Mouse (Mus musculus): Measurements from ENCODE around the gene Lss. TPM values are rescaled to one million over a fixed set of nuclear protein-coding genes. Genes with fewer than 3 reads are reported as not detected.
A peak's percentile ranks its signal among the peaks of the same experiment; 100 is the strongest.

Gene Lss
- 10 to 100 TPM; 48.1 to 48.7 TPM for total RNA-seq (2021)

DNA sequence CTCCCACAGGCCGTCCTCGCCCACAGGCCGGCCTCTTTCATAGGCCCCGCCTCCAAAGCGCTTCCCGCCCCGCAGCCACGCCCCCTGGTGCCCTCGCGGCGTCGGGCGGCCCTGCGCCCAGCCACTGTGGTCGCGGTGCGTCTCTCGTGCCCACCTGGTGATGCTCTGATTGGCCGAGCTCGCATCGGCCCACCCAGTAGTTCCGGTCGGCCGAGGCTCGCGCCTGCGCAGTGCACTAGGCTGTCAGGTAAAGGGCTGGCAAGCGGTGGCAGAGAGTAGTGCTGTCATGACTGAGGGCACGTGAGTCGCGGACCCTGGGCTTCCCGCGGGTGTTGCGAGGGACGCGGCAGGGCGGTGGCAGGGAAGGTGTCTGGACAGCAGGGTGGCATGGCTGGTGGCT, at the start of gene Lss:
Lss (plus strand) TSS at position 214 of the 400 bp plus-strand sequence.
- peak; percentile 89 for DNase-seq (ENCODE audit: extremely low spot score in 1 of 2, low spot score in 1 of 2)

DNA sequence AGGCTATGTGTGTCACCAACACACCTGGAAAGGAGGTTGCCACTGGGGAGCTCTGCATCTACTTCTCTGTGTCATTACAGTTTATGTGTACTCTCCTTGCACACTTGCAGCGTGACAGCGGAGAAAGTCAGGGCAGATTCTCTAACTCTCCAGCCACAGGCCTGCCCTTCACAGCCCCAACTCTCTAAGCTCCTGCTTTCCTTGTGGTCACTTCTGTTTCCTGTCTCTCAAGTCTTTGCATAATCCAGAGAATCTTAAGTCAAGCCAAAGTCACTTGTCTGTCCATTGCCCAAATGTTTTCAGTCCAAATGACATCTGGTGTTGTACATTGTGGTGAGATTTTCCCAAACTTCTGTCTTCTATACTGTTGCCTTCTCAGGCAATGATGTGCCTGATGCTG, 45.1 kb upstream of the Lss start:
- DNase-seq (ENCODE audit: extremely low spot score in 1 of 2, low spot score in 1 of 2) = no peak

DNA sequence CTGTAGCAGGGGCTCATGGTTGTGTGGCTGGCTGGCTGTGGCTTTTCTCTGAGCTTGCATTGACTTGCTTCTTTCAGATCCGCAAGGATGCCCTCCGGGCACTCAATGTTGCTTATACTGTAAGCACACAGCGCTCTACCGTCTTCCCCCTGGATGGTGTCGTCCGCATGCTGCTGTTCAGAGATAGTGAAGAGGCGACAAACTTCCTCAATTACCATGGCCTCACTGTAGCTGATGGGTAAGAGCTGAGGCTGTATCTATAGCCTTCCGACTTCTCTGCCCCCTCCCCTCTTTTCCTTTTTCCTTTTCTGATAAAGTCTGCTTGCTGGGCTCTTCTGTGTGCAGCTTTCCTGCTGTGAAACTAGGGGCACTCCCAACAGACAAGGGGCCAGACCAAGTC, 43.1 kb upstream of the Lss start:
- DNase-seq (ENCODE audit: extremely low spot score in 1 of 2, low spot score in 1 of 2) = no peak

DNA sequence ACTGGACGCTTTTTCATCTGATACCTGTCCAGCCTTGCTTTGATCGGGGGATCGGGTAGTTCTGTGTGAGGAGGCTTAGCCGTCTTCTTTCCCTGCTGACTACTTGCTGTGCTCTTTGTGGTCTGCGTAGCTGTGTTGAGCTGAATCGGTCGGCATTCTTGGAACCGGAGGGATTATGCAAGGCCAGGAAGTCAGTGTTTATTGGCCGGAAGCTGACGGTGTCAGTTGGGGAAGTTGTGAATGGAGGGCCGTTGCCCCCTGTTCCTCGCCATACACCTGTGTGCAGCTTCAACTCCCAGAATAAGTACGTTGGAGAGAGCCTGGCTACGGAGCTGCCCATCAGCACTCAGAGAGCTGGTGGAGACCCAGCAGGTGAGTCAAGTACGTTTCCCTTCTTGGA, 42.2 kb upstream of the Lss start:
- no peak for DNase-seq (ENCODE audit: extremely low spot score in 1 of 2, low spot score in 1 of 2)

DNA sequence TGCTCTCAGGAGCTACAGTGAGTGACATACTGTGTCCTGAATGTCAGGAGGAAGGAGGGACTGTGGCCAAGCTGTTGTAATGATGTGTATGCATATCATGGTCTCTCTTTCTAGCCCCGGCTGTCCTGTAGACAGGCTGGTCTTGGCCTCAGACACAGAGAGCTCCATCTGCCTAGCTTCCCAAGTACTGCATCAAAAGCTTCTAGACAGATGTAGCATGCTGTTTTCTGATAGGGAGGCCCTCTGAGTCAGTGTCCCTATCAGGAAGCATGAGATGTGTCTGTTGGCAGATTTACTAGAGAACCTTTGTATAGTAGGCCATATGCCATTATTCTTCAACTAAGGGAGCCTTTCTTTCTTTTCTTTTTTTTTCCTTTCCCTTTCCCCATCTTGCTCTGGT, 37.9 kb upstream of the Lss start:
- no peak for DNase-seq (ENCODE audit: extremely low spot score in 1 of 2, low spot score in 1 of 2)

DNA sequence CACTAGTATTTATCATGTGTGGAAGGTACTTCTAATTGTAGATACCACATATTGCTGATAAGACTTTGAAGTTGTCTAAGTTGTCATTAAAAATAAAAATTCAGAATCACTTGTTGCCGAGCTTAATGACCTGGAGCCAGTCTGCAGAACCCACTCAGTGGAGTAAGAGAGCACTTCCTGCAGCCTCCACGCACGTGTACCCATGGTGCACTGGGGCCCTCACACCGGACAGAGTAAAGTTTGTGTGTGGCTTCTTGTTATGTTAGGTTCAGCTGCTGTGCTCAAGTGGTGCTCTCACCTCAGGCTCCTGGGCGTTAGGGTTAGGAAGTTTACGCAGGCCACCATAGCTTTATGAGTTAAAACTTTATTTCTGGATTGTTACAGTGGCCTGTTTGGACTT, 35.9 kb upstream of the Lss start:
- DNase-seq (ENCODE audit: extremely low spot score in 1 of 2, low spot score in 1 of 2) = no peak

DNA sequence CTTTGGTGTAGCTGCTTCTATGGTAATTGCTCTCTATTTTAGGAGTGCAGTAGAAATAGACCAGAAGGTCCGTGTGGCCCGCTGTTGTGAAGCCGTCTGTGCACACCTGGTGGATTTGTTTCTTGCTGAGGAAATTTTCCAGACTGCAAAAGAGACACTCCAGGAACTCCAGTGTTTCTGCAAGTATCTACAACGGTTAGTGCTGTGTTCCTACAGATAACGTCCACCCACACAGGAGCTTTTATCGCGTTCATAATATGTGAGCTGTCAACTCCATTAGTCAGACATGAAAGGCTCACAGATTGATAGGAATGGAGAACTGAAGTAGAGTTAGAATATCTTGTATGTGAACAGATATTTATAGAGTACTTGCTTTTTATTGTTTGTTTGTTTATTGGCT, 35.0 kb upstream of the Lss start:
- DNase-seq (ENCODE audit: extremely low spot score in 1 of 2, low spot score in 1 of 2) = no peak

DNA sequence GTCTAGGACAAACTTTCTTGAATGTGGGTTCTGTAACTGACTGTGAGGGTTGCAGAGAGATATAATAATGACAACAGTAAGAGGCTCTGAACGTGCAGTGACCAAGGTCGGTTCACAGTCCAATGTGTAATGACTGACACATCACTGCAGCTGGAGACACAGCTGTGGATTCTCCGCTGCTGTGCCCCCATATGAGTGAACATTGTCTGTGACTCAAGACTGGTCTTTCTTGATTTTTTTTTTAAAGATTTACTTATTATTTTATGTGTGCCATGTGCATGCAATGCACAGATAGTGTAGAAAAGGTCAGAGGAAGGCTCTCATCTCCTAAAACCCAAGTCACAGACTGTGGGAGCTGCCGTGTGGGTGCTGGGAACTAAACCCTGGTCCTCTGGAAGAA, 33.9 kb upstream of the Lss start:
- no peak for DNase-seq (ENCODE audit: extremely low spot score in 1 of 2, low spot score in 1 of 2)

DNA sequence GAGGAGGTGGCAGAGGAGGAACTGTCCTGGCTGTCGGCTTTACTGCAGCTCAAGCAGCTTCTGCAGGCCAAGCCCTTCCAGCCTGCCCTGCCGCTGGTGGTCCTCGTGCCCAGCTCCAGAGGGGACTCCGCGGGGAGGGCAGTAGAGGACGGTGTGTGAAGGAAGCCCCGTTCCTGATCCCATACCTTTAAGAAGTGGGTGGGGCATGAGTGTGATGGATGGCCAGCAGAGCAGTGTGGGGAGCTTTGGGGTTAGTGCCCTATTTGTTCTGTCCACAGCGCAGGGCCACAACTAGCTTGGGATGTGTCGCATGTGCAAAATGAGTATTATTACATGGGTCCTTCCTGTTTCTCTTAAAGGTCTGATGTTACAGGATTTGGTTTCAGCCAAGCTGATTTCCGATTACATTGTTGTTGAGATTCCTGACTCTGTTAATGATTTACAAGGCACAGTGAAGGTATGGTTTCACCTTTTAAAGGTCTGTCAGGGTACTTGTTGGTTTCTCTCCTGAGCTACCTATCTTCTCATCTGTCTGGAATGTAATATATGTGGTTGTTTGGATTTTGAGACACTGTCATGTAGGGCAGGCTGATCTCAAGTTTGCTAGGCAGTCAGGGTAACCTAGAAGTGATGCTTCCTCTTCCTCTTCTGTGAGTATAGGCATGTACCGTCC, 27.0 kb upstream of the Lss start:
- no peak for DNase-seq (ENCODE audit: extremely low spot score in 1 of 2, low spot score in 1 of 2)

DNA sequence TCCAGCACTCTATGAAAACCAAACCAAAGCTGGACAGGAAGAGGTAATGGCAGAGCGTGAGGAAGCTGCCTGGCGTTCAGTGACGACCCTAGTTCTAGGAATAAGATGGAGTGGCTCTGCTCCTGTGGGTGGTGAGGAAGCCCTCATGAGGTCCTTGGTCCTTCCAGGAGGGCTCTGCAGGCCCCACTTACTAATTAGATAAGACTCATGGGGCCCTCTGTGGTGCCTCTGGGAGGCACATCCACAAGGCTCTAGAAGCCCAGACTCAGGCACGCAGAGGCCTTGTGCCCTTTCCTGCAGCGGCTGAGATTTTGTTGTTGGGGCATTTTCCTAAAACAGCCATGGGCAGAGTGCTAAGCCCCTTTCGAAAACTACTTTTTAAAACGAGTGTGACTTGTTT, 25.5 kb upstream of the Lss start:
- DNase-seq (ENCODE audit: extremely low spot score in 1 of 2, low spot score in 1 of 2) = no peak

DNA sequence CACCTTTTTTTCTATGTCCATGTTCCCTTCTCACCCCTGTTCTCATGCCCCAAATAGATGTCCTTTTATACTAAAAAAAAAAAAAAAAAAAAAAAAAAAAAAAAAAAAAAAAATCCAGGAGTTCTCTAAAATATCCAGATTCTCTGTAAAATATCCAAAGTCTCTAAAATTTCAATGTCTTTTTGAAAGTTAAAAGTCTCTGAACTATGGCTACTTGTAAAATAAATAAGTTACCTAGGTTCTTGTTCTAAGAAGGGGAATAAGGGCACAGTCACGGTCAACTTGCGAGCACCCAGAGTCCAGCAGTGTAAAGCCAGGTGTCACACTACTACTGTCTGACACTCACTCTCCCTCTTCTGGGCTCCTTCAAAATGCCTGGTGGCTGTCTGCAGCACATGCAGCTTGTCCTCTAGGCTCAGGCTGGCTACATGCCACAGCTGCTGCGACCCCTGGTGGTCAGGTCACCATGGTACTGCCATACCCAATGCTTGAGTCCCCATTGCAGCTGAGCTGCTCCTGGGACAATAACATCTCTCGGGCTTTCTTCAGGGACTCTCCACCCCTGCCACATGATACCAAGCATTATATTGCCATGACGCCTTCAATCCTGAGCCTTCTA, 18.3 kb upstream of the Lss start:
- DNase-seq (ENCODE audit: extremely low spot score in 1 of 2, low spot score in 1 of 2) = peak; percentile 29 to 65

DNA sequence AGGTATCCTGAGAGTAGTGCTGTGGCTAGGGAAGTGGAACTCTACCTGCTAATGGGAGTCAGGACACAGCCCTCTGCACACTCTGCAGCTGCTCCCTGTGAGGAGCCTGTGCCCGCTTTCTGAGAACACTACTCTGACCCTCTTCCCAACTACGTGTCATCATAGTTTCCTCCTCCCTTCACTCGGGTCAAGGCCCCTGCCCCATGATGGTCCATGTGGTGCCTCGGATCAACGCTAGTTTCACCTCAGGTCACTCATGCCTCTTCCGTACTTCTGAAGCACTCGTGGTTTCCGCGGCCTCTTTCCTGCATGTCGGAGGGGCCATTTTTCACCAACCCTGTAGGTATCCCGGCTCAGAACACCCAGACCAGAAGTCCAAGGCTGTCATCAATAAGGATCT, 466 bp upstream of the Lss start:
- no peak for DNase-seq (ENCODE audit: extremely low spot score in 1 of 2, low spot score in 1 of 2)

DNA sequence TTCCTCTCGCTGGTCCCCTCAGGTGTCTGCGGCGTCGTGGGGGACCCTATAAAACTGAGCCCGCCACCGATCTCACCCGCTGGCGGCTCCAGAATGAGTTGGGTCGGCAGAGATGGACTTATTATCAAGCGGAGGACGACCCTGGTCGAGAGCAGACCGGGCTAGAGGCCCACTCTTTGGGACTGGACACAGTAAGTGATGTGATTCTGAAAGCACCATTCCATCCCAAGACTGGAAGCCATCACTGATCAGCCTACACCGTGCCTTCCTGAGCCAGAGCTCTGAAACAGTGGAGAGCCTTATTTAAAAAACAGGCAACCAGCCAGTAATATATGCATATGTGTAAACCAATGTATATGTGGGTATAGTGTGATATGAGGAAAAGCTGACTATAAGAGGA, 440 bp downstream of the Lss start:
- DNase-seq (ENCODE audit: extremely low spot score in 1 of 2, low spot score in 1 of 2) = no peak

DNA sequence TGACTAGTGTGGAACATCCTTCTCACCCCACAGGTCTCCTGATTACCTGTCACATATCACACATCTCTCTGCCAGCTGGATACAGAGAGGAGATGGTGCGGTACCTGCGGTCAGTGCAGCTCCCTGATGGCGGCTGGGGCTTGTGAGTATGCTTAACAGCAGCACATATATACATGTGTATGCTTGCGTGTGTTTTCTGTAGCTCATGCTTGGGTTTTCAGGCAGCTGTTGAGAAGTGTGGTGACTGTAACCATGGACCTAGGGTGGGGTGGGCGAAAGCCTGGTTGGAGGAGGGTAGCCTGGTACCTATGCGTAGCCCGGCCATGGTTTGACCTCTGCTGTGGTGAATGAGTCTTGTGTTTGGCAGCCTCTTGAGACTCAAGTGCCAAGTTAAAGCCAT, 4.1 kb downstream of the Lss start:
- DNase-seq (ENCODE audit: extremely low spot score in 1 of 2, low spot score in 1 of 2) = no peak

DNA sequence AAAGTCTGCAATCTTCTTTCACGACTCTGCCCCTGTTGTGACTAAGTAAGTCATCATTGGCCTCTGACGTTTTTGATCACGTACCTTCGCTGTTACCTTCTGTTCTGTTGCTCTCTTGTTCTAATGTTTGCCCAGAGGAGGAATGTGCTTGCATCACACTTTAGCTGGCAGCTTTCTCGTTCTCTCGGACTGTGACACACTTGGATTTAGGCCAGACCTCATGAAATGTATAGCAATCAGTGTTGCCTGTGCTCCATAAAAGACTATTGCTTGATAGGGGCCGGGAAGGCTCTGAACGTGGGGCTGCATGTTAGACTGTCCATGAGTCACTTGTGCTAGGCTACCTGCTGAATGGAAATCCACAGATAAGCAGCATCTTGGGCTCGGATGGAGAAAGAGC, 6.2 kb downstream of the Lss start:
- no peak for DNase-seq (ENCODE audit: extremely low spot score in 1 of 2, low spot score in 1 of 2)

DNA sequence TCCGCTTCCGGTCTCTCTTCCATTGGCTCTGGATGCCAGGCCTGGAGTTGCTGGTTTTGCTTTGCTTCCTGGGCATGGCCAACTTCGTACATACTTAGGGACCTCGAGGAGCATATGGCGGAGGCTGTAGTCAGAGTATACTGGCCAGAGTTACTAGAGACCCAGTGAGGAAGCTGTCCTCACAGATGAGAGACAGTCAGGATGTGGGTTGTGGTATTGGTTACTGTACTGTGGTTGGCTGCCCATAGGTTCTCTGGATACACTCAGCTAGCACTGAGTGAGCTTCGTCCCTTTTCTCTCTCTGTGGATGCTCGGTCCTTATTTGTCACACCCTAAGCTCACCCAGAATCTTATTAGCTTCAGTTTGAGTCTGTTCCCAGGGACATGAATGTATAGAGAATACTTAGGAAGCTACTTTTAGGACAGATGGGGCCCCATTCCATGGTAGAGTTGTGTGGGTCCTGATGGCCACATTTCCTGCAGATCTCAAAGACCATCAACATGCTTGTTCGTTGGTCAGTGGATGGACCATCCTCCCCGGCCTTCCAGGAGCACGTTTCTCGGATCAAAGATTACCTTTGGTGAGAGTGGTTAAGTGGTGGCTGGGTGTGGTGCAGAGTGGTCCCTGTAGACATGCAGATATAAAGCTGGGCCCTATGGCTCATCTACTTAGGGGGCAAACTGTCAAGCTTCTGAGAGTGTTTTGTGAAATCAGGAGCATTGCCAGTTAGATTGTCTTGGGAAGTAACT, 10.1 kb downstream of the Lss start:
- no peak for DNase-seq (ENCODE audit: extremely low spot score in 1 of 2, low spot score in 1 of 2)

DNA sequence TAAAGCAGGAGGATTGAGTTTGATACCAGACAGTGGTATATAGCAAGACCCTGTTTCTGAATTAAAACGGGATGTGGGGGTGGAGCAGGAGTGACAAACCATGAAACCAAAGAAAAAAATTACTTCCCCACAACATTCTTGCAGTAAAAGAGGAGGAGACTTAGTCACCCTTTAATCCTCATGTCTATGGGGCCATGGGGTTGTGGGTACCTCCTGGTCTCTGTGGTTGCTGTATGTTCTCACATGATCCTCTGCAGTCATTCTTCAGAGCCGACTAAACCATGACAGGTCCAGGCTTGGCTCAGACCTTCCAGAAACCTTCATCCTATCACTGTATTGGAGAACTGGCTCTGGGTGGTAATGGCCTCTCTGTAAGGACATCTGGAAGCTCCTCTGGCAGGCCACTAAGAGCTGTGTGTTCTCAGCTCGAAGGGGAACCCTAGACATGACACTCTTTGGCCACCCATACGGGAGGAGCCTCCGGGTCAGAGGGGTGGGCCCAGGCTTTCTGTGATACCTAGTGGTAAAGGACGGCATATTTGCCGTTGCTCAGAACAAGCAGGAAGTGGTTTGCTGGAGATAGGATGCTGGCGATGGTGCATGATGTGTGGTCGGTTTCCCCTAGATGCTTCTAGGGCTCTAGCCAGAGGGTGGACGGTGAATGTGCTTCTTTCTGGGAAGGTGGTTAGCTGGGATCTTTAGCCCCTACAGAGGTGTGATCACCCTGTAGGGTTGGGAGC, 11.4 kb downstream of the Lss start:
- DNase-seq (ENCODE audit: extremely low spot score in 1 of 2, low spot score in 1 of 2) = no peak

DNA sequence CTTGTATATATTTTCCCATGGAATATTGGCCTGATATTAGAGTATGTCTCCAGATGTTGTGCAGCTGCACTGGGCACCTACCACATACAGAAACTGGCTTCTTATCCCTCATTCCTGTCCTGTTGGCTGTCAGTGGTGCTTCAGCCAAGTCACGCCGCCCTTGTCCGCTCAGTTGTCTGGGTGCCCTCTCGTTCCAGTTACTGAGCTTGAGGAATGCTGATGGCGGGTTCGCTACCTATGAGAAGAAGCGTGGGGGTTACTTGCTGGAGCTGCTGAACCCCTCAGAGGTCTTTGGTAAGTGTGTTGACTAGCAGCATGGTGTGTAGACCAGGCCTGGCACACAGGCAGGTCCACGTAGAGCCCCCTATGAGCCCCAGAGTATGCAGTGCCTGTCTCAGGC, 15.2 kb downstream of the Lss start:
- no peak for DNase-seq (ENCODE audit: extremely low spot score in 1 of 2, low spot score in 1 of 2)

DNA sequence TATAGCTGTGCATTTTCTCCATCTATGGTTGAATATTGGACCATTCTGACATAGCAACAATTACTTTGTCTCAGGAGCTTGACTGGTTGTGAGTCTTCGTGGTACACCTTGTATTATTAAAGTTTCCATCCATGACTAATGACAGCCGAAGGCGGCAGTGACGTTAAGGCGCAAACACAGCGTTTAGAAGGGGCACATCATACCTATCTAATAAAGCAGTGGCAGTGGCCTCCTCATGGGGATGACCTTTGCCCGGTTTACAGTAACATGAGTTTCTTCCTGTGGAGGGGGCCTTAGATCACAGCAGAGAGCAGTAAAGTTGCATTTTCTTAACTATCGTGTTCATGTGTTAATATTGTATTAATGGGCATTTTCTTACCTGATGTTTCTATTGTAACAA, 16.8 kb downstream of the Lss start:
- DNase-seq (ENCODE audit: extremely low spot score in 1 of 2, low spot score in 1 of 2) = no peak

DNA sequence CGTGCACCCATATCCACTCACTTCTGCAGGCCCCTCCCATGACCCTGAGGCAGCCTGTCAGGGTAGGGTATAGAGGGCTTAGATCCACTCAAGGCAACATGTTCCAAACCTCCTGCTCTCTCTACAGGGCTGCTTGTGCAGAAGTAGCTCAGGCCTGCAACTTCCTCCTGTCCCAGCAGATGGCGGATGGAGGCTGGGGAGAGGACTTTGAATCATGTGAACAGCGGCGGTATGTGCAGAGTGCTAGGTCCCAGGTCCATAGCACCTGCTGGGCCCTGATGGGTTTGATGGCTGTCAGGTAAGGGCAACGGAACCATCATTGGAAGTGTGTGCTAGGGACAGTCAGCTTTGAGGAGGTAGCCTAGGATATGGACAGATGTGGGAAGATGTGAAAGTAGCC, 19.1 kb downstream of the Lss start:
- no peak for DNase-seq (ENCODE audit: extremely low spot score in 1 of 2, low spot score in 1 of 2)

DNA sequence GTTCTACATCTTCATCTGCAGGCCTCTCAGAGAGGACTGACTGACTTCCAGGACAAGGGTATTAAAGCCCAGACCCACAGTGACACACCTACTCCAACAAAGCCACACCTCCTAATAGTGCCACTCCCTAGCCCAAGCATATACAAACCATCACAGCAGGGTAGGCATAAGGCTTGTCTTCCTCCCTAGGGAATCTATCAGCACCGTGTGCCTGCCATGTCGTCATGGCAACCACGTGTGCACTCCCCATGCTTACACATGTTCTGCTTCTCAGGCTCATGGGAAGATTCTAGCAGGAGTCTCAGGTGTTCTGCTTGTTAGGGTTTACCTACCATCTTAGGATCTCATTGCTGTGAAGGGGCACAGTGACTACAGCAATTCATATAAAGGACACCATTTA, 20.2 kb downstream of the Lss start:
- DNase-seq (ENCODE audit: extremely low spot score in 1 of 2, low spot score in 1 of 2) = no peak
